Mouse (Mus musculus) lung, adult 2 months (tissue): ENCODE data around the gene Lrrc27.

ENCODE experiments used
- CTCF ChIP-seq: fragments of 200-500 bp; IDR thresholded peaks from 2 replicates; pipeline ENCODE4 v1.5.1; 2011; ENCODE audit warnings: mild to moderate bottlenecking, low read length, control low read depth; ENCODE audit not compliant: insufficient read depth
- POLR2A ChIP-seq: fragments of 200-500 bp; IDR thresholded peaks from 2 replicates; pipeline ENCODE4 v1.6.1; 2011; ENCODE audit warnings: low read depth, mild to moderate bottlenecking, control low read depth, low read length, borderline replicate concordance; ENCODE audit errors: extremely low read depth

- TF ChIP-seq CTCF (no peak), POLR2A (no peak)
These were observed 4.1 kb upstream of the Lrrc27 start for GRCm38 (mm10) chr7:139208773-139209095.
